Mouse (Mus musculus) MEL (cell line): ENCODE results near the gene Rxra. TPM values are rescaled to one million over a fixed set of nuclear protein-coding genes. Genes with fewer than 3 reads are reported as not detected.

ENCODE experiments used
- DNase-seq: peaks from one replicate; pipeline ENCODE4 v3.0.0; 2011; ENCODE audit warnings: low read depth, low spot score
- H3K27ac ChIP-seq: 2 replicates; pipeline ENCODE4 v1.5.1; 2012; ENCODE audit warnings: low read depth, mild to moderate bottlenecking, control low read depth, low read length, moderate library complexity; ENCODE audit not compliant: control insufficient read depth
- H3K27me3 ChIP-seq, 2 experiments: fragments of 150-350 bp in 1 of 2; sonication (generic) in 1 of 2; 2 replicates each; pipeline ENCODE4 v1.6.1; 2012; ENCODE audit warnings: low read length in 2 of 2, mild to moderate bottlenecking in 2 of 2, improper control_type of control experiment in 1 of 2, moderate library complexity in 1 of 2; ENCODE audit not compliant: insufficient read depth in 2 of 2, control insufficient read depth in 1 of 2
- H3K36me3 ChIP-seq, 2 experiments: 2 replicates each; pipeline ENCODE4 v1.6.1; 2012 to 2014; ENCODE audit warnings: low read length in 2 of 2, improper control_type of control experiment in 1 of 2, inconsistent platforms in 1 of 2, mild to moderate bottlenecking in 1 of 2; ENCODE audit not compliant: insufficient read depth in 2 of 2, control insufficient read depth in 1 of 2
- H3K4me1 ChIP-seq, 2 experiments: fragments of 150-350 bp in 1 of 2; sonication (generic) in 1 of 2; 2 replicates each; pipeline ENCODE4 v1.6.1; 2012; ENCODE audit warnings: low read length in 2 of 2, improper control_type of control experiment in 1 of 2, mild to moderate bottlenecking in 1 of 2; ENCODE audit not compliant: insufficient read depth in 2 of 2, control insufficient read depth in 1 of 2
- H3K4me3 ChIP-seq, 2 experiments: fragments of 150-350 bp in 1 of 2; sonication (generic) in 1 of 2; 2 replicates each; pipeline ENCODE4 v1.5.1; 2012; ENCODE audit warnings: low read depth in 2 of 2, low read length in 2 of 2, mild to moderate bottlenecking in 2 of 2, moderate library complexity in 2 of 2, control low read depth in 1 of 2, improper control_type of control experiment in 1 of 2; ENCODE audit not compliant: control insufficient read depth in 1 of 2, insufficient read depth in 1 of 2
- H3K79me2 ChIP-seq: 2 replicates; pipeline ENCODE4 v1.6.1; 2012; ENCODE audit warnings: mild to moderate bottlenecking, low read length, moderate library complexity; ENCODE audit not compliant: control insufficient read depth, poor library complexity, insufficient read depth
- H3K9ac ChIP-seq: 2 replicates; pipeline ENCODE4 v1.6.1; 2012; ENCODE audit warnings: low read depth, mild to moderate bottlenecking, control low read depth, low read length, moderate library complexity; ENCODE audit not compliant: control insufficient read depth, poor library complexity, severe bottlenecking
- H3K9me3 ChIP-seq: fragments of 150-350 bp; sonication (generic); replicated peaks from 2 replicates; pipeline ENCODE4 v1.6.1; 2012; ENCODE audit warnings: mild to moderate bottlenecking, low read length, improper control_type of control experiment, moderate library complexity; ENCODE audit not compliant: insufficient read depth
- BHLHE40 ChIP-seq: IDR thresholded peaks from 2 replicates; pipeline ENCODE4 v1.6.1; 2012; ENCODE audit warnings: low read depth, mild to moderate bottlenecking, inconsistent platforms, low read length, improper control_type of control experiment, borderline replicate concordance
- CHD1 ChIP-seq: IDR thresholded peaks from 2 replicates; pipeline ENCODE4 v1.6.1; 2012; ENCODE audit warnings: low read depth, mild to moderate bottlenecking, inconsistent platforms, low read length, improper control_type of control experiment
- CHD2 ChIP-seq: IDR thresholded peaks from 2 replicates; pipeline ENCODE4 v1.6.1; 2011; ENCODE audit warnings: low read length, improper control_type of control experiment
- CTCF ChIP-seq, 3 experiments: IDR thresholded peaks in 2 of 3; conservative IDR thresholded peaks in 1 of 3; 2 replicates each; pipeline ENCODE4 v1.5.1; 2011 to 2012; ENCODE audit warnings: low read length in 3 of 3, low read depth in 2 of 3, mild to moderate bottlenecking in 2 of 3, improper control_type of control experiment in 1 of 3, inconsistent platforms in 1 of 3, mixed read lengths in 1 of 3, moderate library complexity in 1 of 3; ENCODE audit not compliant: control insufficient read depth in 1 of 3, insufficient read depth in 1 of 3, poor library complexity in 1 of 3, severe bottlenecking in 1 of 3
- E2F4 ChIP-seq: IDR thresholded peaks from 2 replicates; pipeline ENCODE4 v1.6.1; 2011; ENCODE audit warnings: low read depth, low read length, improper control_type of control experiment, borderline replicate concordance
- EP300 ChIP-seq, 2 experiments: IDR thresholded peaks; 2 replicates each; pipeline ENCODE4 v1.6.1; 2011; ENCODE audit warnings: improper control_type of control experiment in 2 of 2, low read length in 2 of 2, low read depth in 1 of 2, mild to moderate bottlenecking in 1 of 2
- ETS1 ChIP-seq: IDR thresholded peaks from 2 replicates; pipeline ENCODE4 v1.6.1; 2012; ENCODE audit warnings: low read depth, mild to moderate bottlenecking, inconsistent platforms, low read length, improper control_type of control experiment, moderate library complexity
- GABPA ChIP-seq: IDR thresholded peaks from 2 replicates; pipeline ENCODE4 v1.6.1; 2012; ENCODE audit warnings: low read depth, mild to moderate bottlenecking, inconsistent platforms, low read length, improper control_type of control experiment, moderate library complexity
- GATA1 ChIP-seq: IDR thresholded peaks from 2 replicates; pipeline ENCODE4 v1.6.1; 2011; ENCODE audit warnings: low read depth, low read length, improper control_type of control experiment
- JUND ChIP-seq: IDR thresholded peaks from 2 replicates; pipeline ENCODE4 v1.6.1; 2011; ENCODE audit warnings: low read depth, mild to moderate bottlenecking, improper control_type of control experiment, low read length
- KAT2A ChIP-seq: conservative IDR thresholded peaks from 2 replicates; pipeline ENCODE4 v1.6.1; 2012; ENCODE audit warnings: low read depth, low read length, improper control_type of control experiment, inconsistent platforms
- MXI1 ChIP-seq: IDR thresholded peaks from 2 replicates; pipeline ENCODE4 v1.6.1; 2011; ENCODE audit warnings: mild to moderate bottlenecking, low read depth, low read length, improper control_type of control experiment
- NELFE ChIP-seq: IDR thresholded peaks from 2 replicates; pipeline ENCODE4 v1.6.1; 2011; ENCODE audit warnings: low read depth, low read length, improper control_type of control experiment
- SMC3 ChIP-seq: IDR thresholded peaks from 2 replicates; pipeline ENCODE4 v1.6.1; 2011; ENCODE audit warnings: low read depth, low read length, improper control_type of control experiment
- TAL1 ChIP-seq: IDR thresholded peaks from 2 replicates; pipeline ENCODE4 v1.6.1; 2012; ENCODE audit warnings: mild to moderate bottlenecking, inconsistent platforms, low read length, moderate library complexity, mixed read lengths
- TBP ChIP-seq: IDR thresholded peaks from 2 replicates; pipeline ENCODE4 v1.8.0; 2011; ENCODE audit warnings: low read depth, low read length, improper control_type of control experiment
- TCF12 ChIP-seq: IDR thresholded peaks from 2 replicates; pipeline ENCODE4 v1.6.1; 2014; ENCODE audit warnings: low read depth, mild to moderate bottlenecking, inconsistent platforms, low read length, improper control_type of control experiment, moderate library complexity
- UBTF ChIP-seq: IDR thresholded peaks from 2 replicates; pipeline ENCODE4 v1.6.1; 2012; ENCODE audit warnings: low read depth, mild to moderate bottlenecking, inconsistent platforms, low read length, improper control_type of control experiment, moderate library complexity, borderline replicate concordance; ENCODE audit not compliant: insufficient read depth
- USF1 ChIP-seq: IDR thresholded peaks from 2 replicates; pipeline ENCODE4 v1.6.1; 2014; ENCODE audit warnings: low read depth, mild to moderate bottlenecking, inconsistent platforms, low read length, improper control_type of control experiment, moderate library complexity
- USF2 ChIP-seq, 2 experiments: IDR thresholded peaks; 2 replicates each; pipeline ENCODE4 v1.6.1; 2011 to 2012; ENCODE audit warnings: improper control_type of control experiment in 2 of 2, low read length in 2 of 2, borderline replicate concordance in 1 of 2, inconsistent platforms in 1 of 2, low read depth in 1 of 2, mild to moderate bottlenecking in 1 of 2; ENCODE audit not compliant: insufficient read depth in 1 of 2
- ZC3H11A ChIP-seq: IDR thresholded peaks from 2 replicates; pipeline ENCODE4 v1.6.1; 2012; ENCODE audit warnings: low read depth, mild to moderate bottlenecking, inconsistent platforms, low read length, improper control_type of control experiment
- ZKSCAN1 ChIP-seq: IDR thresholded peaks from 2 replicates; pipeline ENCODE4 v1.6.1; 2012; ENCODE audit warnings: low read depth, mild to moderate bottlenecking, inconsistent platforms, low read length, improper control_type of control experiment, moderate library complexity
- ZNF384 ChIP-seq: IDR thresholded peaks from 2 replicates; pipeline ENCODE4 v1.6.1; 2012; ENCODE audit warnings: low read depth, mild to moderate bottlenecking, inconsistent platforms, low read length, improper control_type of control experiment
- polyA plus RNA-seq, 2 experiments: library from polyadenylated mRNA; stranded (reverse) in 1 of 2; unstranded in 1 of 2; fragments of >175 nt in 1 of 2; fragments of >200 nt in 1 of 2; gene quantifications; 2 replicates each; pipeline versions ENCODE4 v1.2.1 to v1.2.4; 2012; ENCODE audit warnings: low replicate concordance in 2 of 2, low read depth in 1 of 2; ENCODE audit not compliant: insufficient read length in 2 of 2, insufficient read depth in 1 of 2, missing spikeins in 1 of 2
- total RNA-seq: library from RNA; depleted of rRNA; stranded (reverse); fragments of 300-350 nt; gene quantifications from 2 replicates; pipeline ENCODE4 v1.2.3, GENCODE M21; 2012

Rxra gene
- total and polyA plus RNA-seq, 3 experiments, result 11.7 to 19.6 TPM; not detected in 1

DNA sequence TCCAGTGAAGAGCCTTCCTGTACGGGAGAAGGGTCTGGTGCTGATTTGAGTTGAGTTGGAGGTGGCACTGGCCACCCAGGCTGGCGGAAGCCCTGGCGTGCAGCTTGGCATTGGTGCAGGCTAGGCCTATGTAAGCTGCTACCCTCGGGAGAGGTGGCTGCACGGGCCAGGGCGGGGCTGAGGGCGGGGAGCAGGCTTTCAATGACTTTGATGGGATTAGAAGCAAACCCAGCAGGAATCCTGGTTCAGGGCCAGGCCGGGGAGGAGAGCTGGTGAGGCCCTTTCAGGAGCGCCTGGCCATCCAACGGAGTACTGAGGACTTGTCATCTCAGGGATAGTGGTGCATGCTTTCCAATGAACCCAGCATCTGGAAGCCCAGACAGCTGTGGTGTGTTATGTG, 43.4 kb downstream of the Rxra start:
- H3K9me3 ChIP-seq, result no peaks in the 10 kb centered on the region
- H3K36me3 ChIP-seq, result peaks cover 0 to 7% of the 10 kb centered on the region in 2 experiments; a peak in 2 of 4 replicates
- TF ChIP-seq USF2 (IDR thresholded peaks at IDR 0.05; ENCODE audit: borderline replicate concordance in 1 of 2, insufficient read depth in 1 of 2, low read depth in 1 of 2, low read length in 2 of 2) (no peak), ETS1 (no peak), BHLHE40 (no peak), ZKSCAN1 (no peak), TCF12 (no peak), CHD2 (no peak), GATA1 (no peak), MXI1 (no peak), EP300 (IDR thresholded peaks at IDR 0.05; ENCODE audit: low read depth in 1 of 2, low read length in 2 of 2) (no peak), NELFE (no peak), UBTF (no peak), USF1 (no peak)
- no peak overlapping the region for H3K27ac ChIP-seq
- H3K79me2 ChIP-seq, result no peaks in the 10 kb centered on the region
- H3K4me3 ChIP-seq, result no peak overlapping the region
- no peak overlapping the region for H3K9ac ChIP-seq
- peaks cover 10 to 13% of the 10 kb centered on the region in 2 experiments for H3K4me1 ChIP-seq
- no peaks in the 10 kb centered on the region for H3K27me3 ChIP-seq
- no peak for DNase-seq

DNA sequence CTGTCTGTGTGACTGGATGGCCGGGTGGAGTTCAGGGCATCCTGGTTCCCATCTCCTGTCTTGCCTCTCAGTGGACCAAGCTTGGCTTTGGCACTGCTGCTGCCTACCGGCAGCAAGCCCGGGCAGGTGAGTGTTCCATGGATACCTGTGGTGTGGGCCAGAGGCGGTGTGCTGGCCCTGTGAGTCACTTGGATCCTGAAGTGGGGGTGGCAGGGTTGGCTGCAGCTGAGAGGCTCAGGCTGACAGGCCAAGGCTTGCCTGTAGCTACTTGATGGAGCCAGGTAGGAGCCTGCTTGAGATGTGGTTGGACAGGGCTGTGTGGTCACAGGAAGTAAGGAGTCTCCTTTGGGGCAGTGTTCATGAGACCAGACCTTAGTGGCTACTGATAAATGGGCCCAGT, 45.4 kb downstream of the Rxra start:
- Histone ChIP-seq H3K36me3 (no peaks in the 10 kb centered on the region), H3K27me3 (no peaks in the 10 kb centered on the region)
- no peak for TF ChIP-seq E2F4
- TF ChIP-seq TBP, result no peak
- TF ChIP-seq TAL1, result no peak
- no peak for TF ChIP-seq ZNF384
- TF ChIP-seq JUND, result no peak
- no peak for TF ChIP-seq GABPA
- TF ChIP-seq CTCF (IDR thresholded peaks at IDR 0.05 in 2 of 3, conservative IDR thresholded peaks at IDR 0.05 in 1 of 3; ENCODE audit: control insufficient read depth in 1 of 3, insufficient read depth in 1 of 3, low read depth in 2 of 3, low read length in 3 of 3, poor library complexity in 1 of 3, severe bottlenecking in 1 of 3), result no peak
- TF ChIP-seq ZC3H11A, result no peak
- no peak for TF ChIP-seq SMC3
- no peak for TF ChIP-seq USF1
- no peak for TF ChIP-seq KAT2A
- no peak for TF ChIP-seq CHD1
- TF ChIP-seq, all 39 proteins: peak for 0
- no peaks in the 10 kb centered on the region for H3K79me2 ChIP-seq
- no peak overlapping the region for H3K9ac ChIP-seq
- peaks cover 4 to 8% of the 10 kb centered on the region in 2 experiments; a peak in 2 of 4 replicates for H3K4me1 ChIP-seq
- no peak overlapping the region for H3K27ac ChIP-seq
- H3K4me3 ChIP-seq, result no peak overlapping the region
- no peaks in the 10 kb centered on the region for H3K9me3 ChIP-seq
- no peak for DNase-seq
